Mouse (Mus musculus): ENCODE measurements around the gene Agpat3. TPM values are rescaled to one million over a fixed set of nuclear protein-coding genes. Genes with fewer than 3 reads are reported as not detected.

Gene Agpat3
- total and polyA plus RNA-seq, 3 experiments, result 0.07 TPM; not detected in 2

- Histone ChIP-seq H3K4me3 (ENCODE audit: control insufficient read depth in 1 of 2, insufficient read depth in 1 of 2, low read depth in 2 of 2, low read length in 2 of 2) (no peak overlapping the region), H3K4me1 (ENCODE audit: control insufficient read depth in 1 of 2, insufficient read depth in 2 of 2, low read length in 2 of 2) (no peaks in the 10 kb centered on the region)
- no peak for DNase-seq (ENCODE audit: low read depth, low spot score)
Observed at GRCm38 (mm10) chr10:78224136-78224535, 128.2 kb downstream of the Agpat3 start.

GRCm38 (mm10) chr10:78222908-78223307 lies 129.4 kb downstream of the Agpat3 start:
- Histone ChIP-seq H3K4me3 (ENCODE audit: control insufficient read depth in 1 of 2, insufficient read depth in 1 of 2, low read depth in 2 of 2, low read length in 2 of 2) (no peak overlapping the region), H3K36me3 (ENCODE audit: control insufficient read depth in 1 of 2, insufficient read depth in 2 of 2, low read length in 2 of 2) (peaks cover 0 to 1% of the 10 kb centered on the region in 2 experiments; a peak in 3 of 4 replicates), H3K9ac (ENCODE audit: control insufficient read depth, low read depth, low read length, poor library complexity, severe bottlenecking) (no peak overlapping the region), H3K27ac (ENCODE audit: control insufficient read depth, low read depth, low read length) (no peak overlapping the region), H3K79me2 (ENCODE audit: control insufficient read depth, insufficient read depth, low read length, poor library complexity) (0 out of 2 replicates have a peak, but pooled peaks cover 2% of the 10 kb centered on the region), H3K27me3 (ENCODE audit: control insufficient read depth in 1 of 2, insufficient read depth in 2 of 2, low read length in 2 of 2) (no peaks in the 10 kb centered on the region), H3K4me1 (ENCODE audit: control insufficient read depth in 1 of 2, insufficient read depth in 2 of 2, low read length in 2 of 2) (no peaks in the 10 kb centered on the region), H3K9me3 (replicated peaks; ENCODE audit: insufficient read depth, low read length) (no peaks in the 10 kb centered on the region)
- no peak for DNase-seq (ENCODE audit: low read depth, low spot score)
- no peak for TF ChIP-seq NELFE (IDR thresholded peaks at IDR 0.05; ENCODE audit: low read depth, low read length)
- no peak for TF ChIP-seq MXI1 (IDR thresholded peaks at IDR 0.05; ENCODE audit: low read depth, low read length)
- no peak for TF ChIP-seq ELF1 (IDR thresholded peaks at IDR 0.05; ENCODE audit: low read depth, low read length)
- no peak for TF ChIP-seq BHLHE40 (IDR thresholded peaks at IDR 0.05; ENCODE audit: borderline replicate concordance, low read depth, low read length)
- TF ChIP-seq SMC3 (IDR thresholded peaks at IDR 0.05; ENCODE audit: low read depth, low read length), result no peak
- no peak for TF ChIP-seq ZC3H11A (IDR thresholded peaks at IDR 0.05; ENCODE audit: low read depth, low read length)
- TF ChIP-seq MAX (IDR thresholded peaks at IDR 0.05; ENCODE audit: low read length), result no peak
- no peak for TF ChIP-seq RAD21 (IDR thresholded peaks at IDR 0.05; ENCODE audit: low read depth, low read length)
- no peak for TF ChIP-seq ZNF384 (IDR thresholded peaks at IDR 0.05; ENCODE audit: low read depth, low read length)
- TF ChIP-seq EP300 (IDR thresholded peaks at IDR 0.05; ENCODE audit: low read depth in 1 of 2, low read length in 2 of 2), result no peak
- TF ChIP-seq POLR2AphosphoS2 (IDR thresholded peaks at IDR 0.05; ENCODE audit: low read length), result no peak
- TF ChIP-seq SIN3A (IDR thresholded peaks at IDR 0.05; ENCODE audit: low read length), result no peak
- no peak for TF ChIP-seq CHD2 (IDR thresholded peaks at IDR 0.05; ENCODE audit: low read length)
- no peak for TF ChIP-seq TCF12 (IDR thresholded peaks at IDR 0.05; ENCODE audit: low read depth, low read length)
- TF ChIP-seq TBP (IDR thresholded peaks at IDR 0.05; ENCODE audit: low read depth, low read length), result no peak
- no peak for TF ChIP-seq E2F4 (IDR thresholded peaks at IDR 0.05; ENCODE audit: borderline replicate concordance, low read depth, low read length)
- TF ChIP-seq POLR2AphosphoS5 (IDR thresholded peaks at IDR 0.05; ENCODE audit: borderline replicate concordance, low read depth, low read length), result no peak

More at GRCm38 (mm10) chr10:78224136-78224535, 128.2 kb downstream of the Agpat3 start:
- no peak overlapping the region for H3K27ac ChIP-seq (ENCODE audit: control insufficient read depth, low read depth, low read length)
- 0 out of 2 replicates have a peak, but pooled peaks cover 2% of the 10 kb centered on the region for H3K79me2 ChIP-seq (ENCODE audit: control insufficient read depth, insufficient read depth, low read length, poor library complexity)
- TF ChIP-seq RCOR1 (IDR thresholded peaks at IDR 0.05; ENCODE audit: low read depth, low read length), result no peak
- no peak for TF ChIP-seq KAT2A (conservative IDR thresholded peaks at IDR 0.05; ENCODE audit: low read depth, low read length)
- no peak for TF ChIP-seq USF2 (IDR thresholded peaks at IDR 0.05; ENCODE audit: borderline replicate concordance in 1 of 2, insufficient read depth in 1 of 2, low read depth in 1 of 2, low read length in 2 of 2)
- no peak for TF ChIP-seq E2F4 (IDR thresholded peaks at IDR 0.05; ENCODE audit: borderline replicate concordance, low read depth, low read length)
- no peak for TF ChIP-seq USF1 (IDR thresholded peaks at IDR 0.05; ENCODE audit: low read depth, low read length)
- TF ChIP-seq TBP (IDR thresholded peaks at IDR 0.05; ENCODE audit: low read depth, low read length), result no peak
- TF ChIP-seq MYB (IDR thresholded peaks at IDR 0.05; ENCODE audit: low read depth, low read length), result no peak
- TF ChIP-seq MAFK (IDR thresholded peaks at IDR 0.05; ENCODE audit: borderline replicate concordance, low read depth, low read length), result no peak
- no peaks in the 10 kb centered on the region for H3K27me3 ChIP-seq (ENCODE audit: control insufficient read depth in 1 of 2, insufficient read depth in 2 of 2, low read length in 2 of 2)
- no peaks in the 10 kb centered on the region for H3K9me3 ChIP-seq (replicated peaks; ENCODE audit: insufficient read depth, low read length)
- H3K36me3 ChIP-seq (ENCODE audit: control insufficient read depth in 1 of 2, insufficient read depth in 2 of 2, low read length in 2 of 2), result peaks cover 0 to 3% of the 10 kb centered on the region in 2 experiments; a peak in 2 of 4 replicates
- H3K9ac ChIP-seq (ENCODE audit: control insufficient read depth, low read depth, low read length, poor library complexity, severe bottlenecking), result no peak overlapping the region

Measured in MEL (cell line).